Mouse (Mus musculus): ENCODE measurements around the gene Tnfrsf11a. TPM values are rescaled to one million over a fixed set of nuclear protein-coding genes. Genes with fewer than 3 reads are reported as not detected.
"Not testable (repeated sequence)": the region's sequence is repeated elsewhere in the genome, so short reads cannot be mapped to it uniquely, and the experiment has no call there.

Tnfrsf11a gene
- polyA plus RNA-seq, 1 experiment: not detected

GRCm38 (mm10) chr1:105752196-105752595 is 28.3 kb upstream of the Tnfrsf11a start:
- Histone ChIP-seq H3K4me3 (ENCODE audit: insufficient read depth, low read depth, low read length) (no peak overlapping the region), H3K4me1 (ENCODE audit: control insufficient read depth, insufficient read depth, low read length) (no peaks in the 10 kb centered on the region), H3K27ac (ENCODE audit: insufficient read depth, low read depth, low read length) (no peak overlapping the region)
- WGBS: 60% methylated on average over 4 of the region's 4 CpGs
- no peak for TF ChIP-seq POLR2A (IDR thresholded peaks at IDR 0.05; ENCODE audit: insufficient read depth, low read depth, low read length)
- TF ChIP-seq CTCF (IDR thresholded peaks at IDR 0.05; ENCODE audit: insufficient read depth, low read depth, low read length): no peak

GRCm38 (mm10) chr1:105752944-105753343 is 27.6 kb upstream of the Tnfrsf11a start:
- H3K4me3 ChIP-seq (ENCODE audit: insufficient read depth, low read depth, low read length): no peak overlapping the region
- 87% methylated on average over 1 of the region's 1 CpGs for WGBS
- TF ChIP-seq CTCF (IDR thresholded peaks at IDR 0.05; ENCODE audit: insufficient read depth, low read depth, low read length) (no peak), POLR2A (IDR thresholded peaks at IDR 0.05; ENCODE audit: insufficient read depth, low read depth, low read length) (no peak)
- H3K27ac ChIP-seq (ENCODE audit: insufficient read depth, low read depth, low read length): no peak overlapping the region
- no peaks in the 10 kb centered on the region for H3K4me1 ChIP-seq (ENCODE audit: control insufficient read depth, insufficient read depth, low read length)

DNA sequence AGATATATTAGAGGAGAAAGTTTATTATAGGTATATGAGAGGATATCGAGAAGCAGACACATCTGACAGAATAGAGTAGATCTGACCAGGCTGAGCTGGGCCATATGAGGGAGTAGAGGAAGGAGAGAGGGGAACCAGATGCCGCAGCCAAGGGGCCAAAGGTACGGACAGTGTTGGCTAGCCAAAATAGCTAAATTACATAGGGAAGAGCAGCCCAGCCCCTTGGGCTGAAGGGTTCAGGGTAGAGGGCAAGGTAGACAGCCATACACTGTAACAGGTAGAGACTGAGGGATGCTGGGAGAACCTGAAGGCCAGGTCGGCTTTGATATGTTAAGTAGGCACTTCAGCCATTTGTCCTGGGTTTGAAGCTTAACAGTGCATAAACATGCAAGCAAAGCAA is 21.7 kb upstream of the Tnfrsf11a start:
- Histone ChIP-seq H3K4me3 (ENCODE audit: insufficient read depth, low read depth, low read length) (no peak overlapping the region), H3K4me1 (ENCODE audit: control insufficient read depth, insufficient read depth, low read length) (no peaks in the 10 kb centered on the region), H3K27ac (ENCODE audit: insufficient read depth, low read depth, low read length) (no peak overlapping the region)
- WGBS: 95% methylated on average over 4 of the region's 4 CpGs
- no peak for TF ChIP-seq CTCF (IDR thresholded peaks at IDR 0.05; ENCODE audit: insufficient read depth, low read depth, low read length)
- TF ChIP-seq POLR2A (IDR thresholded peaks at IDR 0.05; ENCODE audit: insufficient read depth, low read depth, low read length): no peak

DNA sequence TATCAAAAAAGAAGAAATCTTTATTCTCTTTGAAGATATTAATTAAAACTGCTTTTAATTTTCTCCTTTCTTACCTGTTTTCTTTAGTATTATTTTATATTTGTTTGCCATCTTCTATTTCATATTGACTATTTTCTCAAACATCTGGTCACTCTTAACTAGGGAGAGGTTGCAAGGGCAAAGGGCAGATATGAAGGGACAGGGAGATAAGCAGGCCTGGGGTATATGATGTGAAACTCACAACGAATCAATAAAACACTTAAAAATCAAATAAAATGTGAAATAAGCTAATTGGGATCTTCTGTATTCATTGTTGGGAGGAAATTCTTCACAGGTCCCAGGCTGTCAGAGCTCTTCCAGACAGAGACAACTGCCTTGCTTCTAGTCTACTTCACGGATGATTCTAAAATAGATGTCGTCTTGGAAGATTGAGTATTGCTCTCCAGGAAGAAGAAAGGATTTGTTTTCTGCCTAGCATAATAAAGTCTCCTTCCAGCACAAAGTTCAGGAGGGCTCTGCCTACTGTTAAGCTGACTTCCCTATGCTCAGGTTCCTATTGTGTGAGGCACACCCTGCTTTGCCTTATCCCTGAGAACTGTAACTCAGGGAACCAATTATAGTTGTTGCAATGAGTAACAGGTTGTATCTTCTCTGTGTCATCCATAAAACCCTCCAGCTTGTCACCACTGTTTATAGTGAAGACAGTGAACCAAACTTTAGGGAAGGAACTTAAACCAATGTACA is 20.9 kb upstream of the Tnfrsf11a start:
- no peak overlapping the region for H3K4me3 ChIP-seq (ENCODE audit: insufficient read depth, low read depth, low read length)
- H3K4me1 ChIP-seq (ENCODE audit: control insufficient read depth, insufficient read depth, low read length): no peaks in the 10 kb centered on the region
- no peak overlapping the region for H3K27ac ChIP-seq (ENCODE audit: insufficient read depth, low read depth, low read length)
- TF ChIP-seq POLR2A (IDR thresholded peaks at IDR 0.05; ENCODE audit: insufficient read depth, low read depth, low read length) (no peak), CTCF (IDR thresholded peaks at IDR 0.05; ENCODE audit: insufficient read depth, low read depth, low read length) (no peak)
- 88% methylated on average over 3 of the region's 3 CpGs for WGBS

DNA sequence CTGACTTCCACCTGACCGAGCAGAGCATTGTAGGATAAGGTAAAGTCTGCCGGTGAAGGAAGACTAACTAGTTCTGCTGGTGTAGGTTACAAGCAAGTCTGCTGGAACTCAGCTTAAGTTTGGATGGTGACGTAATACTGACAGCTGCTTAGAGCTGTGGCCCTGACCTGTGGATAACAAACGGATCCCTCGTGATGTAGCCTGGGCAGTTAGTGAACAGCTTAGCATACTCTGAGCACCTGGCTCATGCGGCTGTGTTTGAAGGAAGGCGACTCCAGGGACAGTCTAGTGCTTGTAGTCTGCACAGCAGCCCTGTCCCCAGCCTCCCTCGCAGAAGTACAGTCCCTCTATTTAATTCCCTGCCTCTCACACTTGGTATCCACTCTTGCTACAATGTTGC is 14.9 kb upstream of the Tnfrsf11a start:
- WGBS: 76% methylated on average over 8 of the region's 8 CpGs
- Histone ChIP-seq H3K4me3 (ENCODE audit: insufficient read depth, low read depth, low read length) (no peak overlapping the region), H3K4me1 (ENCODE audit: control insufficient read depth, insufficient read depth, low read length) (no peaks in the 10 kb centered on the region), H3K27ac (ENCODE audit: insufficient read depth, low read depth, low read length) (no peak overlapping the region)
- TF ChIP-seq CTCF (IDR thresholded peaks at IDR 0.05; ENCODE audit: insufficient read depth, low read depth, low read length): no peak
- TF ChIP-seq POLR2A (IDR thresholded peaks at IDR 0.05; ENCODE audit: insufficient read depth, low read depth, low read length): no peak

DNA sequence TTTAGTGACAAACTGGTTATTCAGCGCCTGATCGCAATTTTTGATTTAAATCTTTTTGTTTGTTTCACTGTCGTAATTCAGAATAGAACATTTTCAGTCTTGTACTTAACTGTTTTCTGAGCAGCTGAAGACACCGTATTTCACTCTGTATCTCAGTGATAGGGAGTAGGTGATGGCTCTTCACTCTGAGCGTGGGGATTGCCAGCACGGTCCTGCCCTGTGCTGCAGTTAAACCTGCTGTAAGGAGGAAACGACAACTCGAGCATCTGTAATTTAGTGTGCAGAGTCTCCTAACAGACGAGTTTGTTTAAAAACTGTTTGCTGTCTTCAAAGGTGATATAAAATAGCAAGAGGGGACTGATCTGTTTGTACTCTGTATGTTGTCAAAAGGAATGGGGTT is 14.4 kb upstream of the Tnfrsf11a start:
- not testable (repeated sequence) for H3K4me1 ChIP-seq (ENCODE audit: control insufficient read depth, insufficient read depth, low read length); H3K4me3 ChIP-seq (ENCODE audit: insufficient read depth, low read depth, low read length); H3K27ac ChIP-seq (ENCODE audit: insufficient read depth, low read depth, low read length)
- 87% methylated on average over 9 of the region's 9 CpGs for WGBS

DNA sequence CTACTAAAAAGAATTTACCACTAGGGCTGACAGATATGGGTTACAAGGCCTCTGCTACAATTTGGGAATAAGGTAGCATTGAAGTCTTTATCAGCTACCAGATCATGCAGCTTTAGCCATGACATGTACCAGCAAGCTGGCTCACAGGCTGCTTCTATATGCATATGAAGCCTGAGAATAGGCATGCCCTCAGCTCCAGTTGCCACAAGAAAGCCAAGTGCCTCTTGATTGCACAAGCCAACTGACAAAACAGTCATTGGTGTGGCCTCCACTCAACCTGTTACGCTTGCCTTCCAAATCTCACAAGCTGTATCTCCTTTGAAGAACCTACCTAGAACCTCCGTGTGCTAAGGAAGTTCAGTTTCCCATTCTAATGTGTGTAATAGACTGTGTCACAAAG is 12.1 kb upstream of the Tnfrsf11a start:
- Histone ChIP-seq H3K4me3 (ENCODE audit: insufficient read depth, low read depth, low read length) (no peak overlapping the region), H3K27ac (ENCODE audit: insufficient read depth, low read depth, low read length) (no peak overlapping the region), H3K4me1 (ENCODE audit: control insufficient read depth, insufficient read depth, low read length) (no peaks in the 10 kb centered on the region)
- 90% methylated on average over 2 of the region's 2 CpGs for WGBS
- no peak for TF ChIP-seq CTCF (IDR thresholded peaks at IDR 0.05; ENCODE audit: insufficient read depth, low read depth, low read length)
- TF ChIP-seq POLR2A (IDR thresholded peaks at IDR 0.05; ENCODE audit: insufficient read depth, low read depth, low read length): no peak

DNA sequence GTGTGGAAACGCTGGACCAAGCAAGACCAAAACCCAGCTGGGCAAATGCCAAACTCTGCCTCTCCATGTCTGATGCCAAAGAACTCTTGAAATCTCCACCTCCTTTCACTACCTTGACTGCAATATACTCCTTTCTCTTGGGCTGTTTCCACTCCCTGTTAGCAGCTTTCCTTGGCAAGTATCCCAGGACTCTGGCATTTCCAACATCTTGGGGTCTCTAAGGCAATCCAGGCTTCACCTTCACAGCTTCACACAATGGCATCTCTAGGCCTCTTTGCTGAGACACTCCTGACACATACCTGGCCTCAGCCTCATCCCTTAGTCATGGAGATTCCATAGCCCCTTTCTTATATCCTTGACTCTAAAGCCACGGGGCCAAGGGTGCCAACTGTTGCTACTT is 9.8 kb upstream of the Tnfrsf11a start:
- H3K4me1 ChIP-seq (ENCODE audit: control insufficient read depth, insufficient read depth, low read length): no peaks in the 10 kb centered on the region
- 78% methylated on average over 2 of the region's 2 CpGs for WGBS
- no peak for TF ChIP-seq CTCF (IDR thresholded peaks at IDR 0.05; ENCODE audit: insufficient read depth, low read depth, low read length)
- no peak for TF ChIP-seq POLR2A (IDR thresholded peaks at IDR 0.05; ENCODE audit: insufficient read depth, low read depth, low read length)
- H3K27ac ChIP-seq (ENCODE audit: insufficient read depth, low read depth, low read length): no peak overlapping the region
- H3K4me3 ChIP-seq (ENCODE audit: insufficient read depth, low read depth, low read length): no peak overlapping the region

GRCm38 (mm10) chr1:105776426-105776825 is 4.1 kb upstream of the Tnfrsf11a start:
- no peak overlapping the region for H3K27ac ChIP-seq (ENCODE audit: insufficient read depth, low read depth, low read length)
- WGBS: 89% methylated on average over 4 of the region's 4 CpGs
- H3K4me3 ChIP-seq (ENCODE audit: insufficient read depth, low read depth, low read length): no peak overlapping the region
- peaks cover 10% of the 10 kb centered on the region for H3K4me1 ChIP-seq (ENCODE audit: control insufficient read depth, insufficient read depth, low read length)
- TF ChIP-seq CTCF (IDR thresholded peaks at IDR 0.05; ENCODE audit: insufficient read depth, low read depth, low read length) (no peak), POLR2A (IDR thresholded peaks at IDR 0.05; ENCODE audit: insufficient read depth, low read depth, low read length) (no peak)

GRCm38 (mm10) chr1:105780079-105780456 is 450 bp upstream of the Tnfrsf11a start:
- Histone ChIP-seq H3K27ac (ENCODE audit: insufficient read depth, low read depth, low read length) (no peak overlapping the region), H3K4me1 (ENCODE audit: control insufficient read depth, insufficient read depth, low read length) (peaks cover 10% of the 10 kb centered on the region), H3K4me3 (ENCODE audit: insufficient read depth, low read depth, low read length) (peak overlapping the region; percentile 55)
- no peak for TF ChIP-seq CTCF (IDR thresholded peaks at IDR 0.05; ENCODE audit: insufficient read depth, low read depth, low read length)
- no peak for TF ChIP-seq POLR2A (IDR thresholded peaks at IDR 0.05; ENCODE audit: insufficient read depth, low read depth, low read length)
- WGBS: 39% methylated on average over 12 of the region's 12 CpGs
